Mouse (Mus musculus) hindbrain, embryonic 15.5 days (tissue): ENCODE results near the gene Rrbp1. TPM values are rescaled to one million over a fixed set of nuclear protein-coding genes. Genes with fewer than 3 reads are reported as not detected.

Experiments used
- ATAC-seq: fragments of 200-750 bp; cut with Nextera tagmentation; 2 replicates; pipeline ENCODE4 v1.8.0; 2017; ENCODE audit warnings: low read depth, moderate number of reproducible peaks, moderate TSS enrichment; ENCODE audit not compliant: low FRiP score
- H3K27ac ChIP-seq: fragments of 300-500 bp; sonication (generic); replicated peaks from 2 replicates; pipeline ENCODE4 v1.5.1; 2015; ENCODE audit warnings: mild to moderate bottlenecking, inconsistent platforms
- H3K27me3 ChIP-seq: fragments of 300-500 bp; sonication (generic); 2 replicates; pipeline ENCODE4 v1.6.1; 2015; ENCODE audit warnings: control low read depth, inconsistent platforms
- H3K36me3 ChIP-seq: fragments of 300-500 bp; sonication (generic); 2 replicates; pipeline ENCODE4 v1.6.1; 2015; ENCODE audit warnings: control low read depth, inconsistent platforms
- H3K4me1 ChIP-seq: fragments of 300-500 bp; sonication (generic); replicated peaks from 2 replicates; pipeline ENCODE4 v1.6.1; 2015; ENCODE audit warnings: control low read depth, inconsistent platforms
- H3K4me2 ChIP-seq: fragments of 300-500 bp; sonication (generic); 2 replicates; pipeline ENCODE4 v1.6.1; 2015; ENCODE audit warnings: moderate library complexity, mild to moderate bottlenecking, inconsistent platforms
- H3K4me3 ChIP-seq: fragments of 300-500 bp; sonication (generic); 2 replicates; pipeline ENCODE4 v1.5.1; 2015; ENCODE audit warnings: mild to moderate bottlenecking, inconsistent platforms
- H3K9ac ChIP-seq: fragments of 300-500 bp; sonication (generic); 2 replicates; pipeline ENCODE4 v1.6.1; 2015; ENCODE audit warnings: inconsistent platforms
- H3K9me3 ChIP-seq: fragments of 300-500 bp; sonication (generic); 2 replicates; pipeline ENCODE4 v1.6.1; 2016; ENCODE audit warnings: control low read depth, inconsistent platforms
- WGBS: fragments of 180-500 bp; shearing (Covaris S2); methylation state at CpG from one replicate; pipeline ENCODE4 v1.1.7; 2015; 5-methylcytosine and 5-hydroxymethylcytosine counted together
- polyA plus RNA-seq: library from polyadenylated mRNA; unstranded; fragments of >200 nt; fragmentation: Nextera tagmentation; extraction: Ambion mirVana; gene quantifications from 2 replicates; pipeline ENCODE4 v1.2.1, GENCODE M21; 2015

Gene Rrbp1
- polyA plus RNA-seq, 1 experiment from 2014 or later, result 32.3 TPM

- no peak overlapping the region for H3K9ac ChIP-seq
- H3K9me3 ChIP-seq, result no peaks in the 10 kb centered on the region
- no peak overlapping the region for H3K4me3 ChIP-seq
- no peak overlapping the region for H3K4me2 ChIP-seq
- no peak for ATAC-seq
- no peak overlapping the region for H3K27ac ChIP-seq
- no peaks in the 10 kb centered on the region for H3K4me1 ChIP-seq
- WGBS, result 90% methylated on average over 5 of the region's 5 CpGs
- peaks cover 88% of the 10 kb centered on the region for H3K36me3 ChIP-seq
- no peaks in the 10 kb centered on the region for H3K27me3 ChIP-seq
These were observed 60.6 kb downstream of the Rrbp1 start for GRCm38 (mm10) chr2:143950290-143951027.

DNA sequence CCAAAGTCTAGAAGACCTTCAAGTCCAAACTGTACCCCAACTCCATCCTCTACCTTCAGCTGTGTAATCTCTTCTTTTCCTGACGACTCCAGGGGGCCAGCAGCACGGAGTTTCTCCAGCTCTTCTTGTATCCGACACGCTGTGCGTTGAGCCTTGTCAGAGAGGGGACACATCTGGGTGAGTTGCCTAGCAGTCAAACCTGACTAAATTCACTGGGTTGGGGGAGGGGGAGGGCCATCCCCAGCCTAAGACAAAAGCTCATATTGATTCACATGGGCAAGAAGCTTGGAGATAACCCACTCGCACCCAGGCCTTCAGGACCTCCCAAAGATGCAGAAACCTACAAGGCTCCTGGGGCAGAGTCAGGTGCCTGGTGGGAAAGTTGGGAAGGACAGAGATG, 61.8 kb downstream of the Rrbp1 start:
- no peak overlapping the region for H3K9ac ChIP-seq
- no peaks in the 10 kb centered on the region for H3K4me1 ChIP-seq
- WGBS, result 95% methylated on average over 6 of the region's 6 CpGs
- no peak overlapping the region for H3K27ac ChIP-seq
- H3K4me3 ChIP-seq, result no peak overlapping the region
- H3K4me2 ChIP-seq, result no peak overlapping the region
- no peak for ATAC-seq
- H3K36me3 ChIP-seq, result peaks cover 86% of the 10 kb centered on the region
- no peaks in the 10 kb centered on the region for H3K27me3 ChIP-seq
- H3K9me3 ChIP-seq, result no peaks in the 10 kb centered on the region

DNA sequence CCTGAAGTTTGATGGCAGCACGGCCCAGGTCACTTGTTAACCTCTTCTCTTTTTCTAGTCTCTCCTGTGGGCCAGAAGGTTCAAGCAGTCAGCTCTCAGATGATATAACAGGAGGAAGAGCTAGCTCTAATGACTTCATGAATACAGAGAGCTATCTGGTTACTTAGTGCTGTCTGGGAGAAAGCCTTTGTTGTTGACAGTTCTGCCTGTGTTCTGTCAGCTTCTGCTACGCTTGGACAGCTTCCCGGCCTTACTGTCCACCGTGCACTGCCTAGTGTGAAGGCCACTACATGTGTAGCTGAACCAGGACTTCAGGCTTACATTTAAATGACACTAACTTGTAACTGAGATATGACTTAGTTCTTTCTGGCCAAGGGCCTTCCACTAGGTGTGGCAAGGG, 62.6 kb downstream of the Rrbp1 start:
- H3K4me3 ChIP-seq, result no peak overlapping the region
- no peaks in the 10 kb centered on the region for H3K27me3 ChIP-seq
- H3K27ac ChIP-seq, result no peak overlapping the region
- H3K36me3 ChIP-seq, result peaks cover 86% of the 10 kb centered on the region
- no peaks in the 10 kb centered on the region for H3K4me1 ChIP-seq
- no peak overlapping the region for H3K9ac ChIP-seq
- ATAC-seq, result no peak
- H3K9me3 ChIP-seq, result no peaks in the 10 kb centered on the region
- WGBS, result 87% methylated on average over 4 of the region's 4 CpGs
- no peak overlapping the region for H3K4me2 ChIP-seq

DNA sequence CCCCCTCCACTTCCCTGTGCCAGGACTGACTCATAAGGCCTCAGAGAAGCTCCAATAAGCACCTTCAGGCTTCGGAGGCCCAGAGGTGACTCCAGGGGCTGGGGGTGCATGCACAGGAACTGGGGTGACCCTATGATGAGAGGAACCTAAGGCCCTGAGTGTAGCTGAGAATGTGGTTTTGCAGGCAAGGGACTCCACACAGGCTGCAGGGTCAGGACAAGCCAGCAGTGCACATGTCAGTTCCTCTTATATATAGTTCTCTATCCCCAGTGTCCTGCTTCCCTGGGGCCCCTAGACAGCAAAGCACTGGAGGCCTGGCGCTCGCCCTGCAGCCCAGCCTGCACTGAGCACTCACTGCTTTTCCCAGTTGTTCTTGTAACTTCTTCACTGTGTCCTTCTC, 63.1 kb downstream of the Rrbp1 start:
- no peaks in the 10 kb centered on the region for H3K4me1 ChIP-seq
- H3K4me2 ChIP-seq, result no peak overlapping the region
- peaks cover 84% of the 10 kb centered on the region for H3K36me3 ChIP-seq
- no peak overlapping the region for H3K9ac ChIP-seq
- no peak for ATAC-seq
- no peaks in the 10 kb centered on the region for H3K9me3 ChIP-seq
- no peak overlapping the region for H3K27ac ChIP-seq
- 95% methylated on average over 3 of the region's 3 CpGs for WGBS
- H3K4me3 ChIP-seq, result no peak overlapping the region
- H3K27me3 ChIP-seq, result no peaks in the 10 kb centered on the region

DNA sequence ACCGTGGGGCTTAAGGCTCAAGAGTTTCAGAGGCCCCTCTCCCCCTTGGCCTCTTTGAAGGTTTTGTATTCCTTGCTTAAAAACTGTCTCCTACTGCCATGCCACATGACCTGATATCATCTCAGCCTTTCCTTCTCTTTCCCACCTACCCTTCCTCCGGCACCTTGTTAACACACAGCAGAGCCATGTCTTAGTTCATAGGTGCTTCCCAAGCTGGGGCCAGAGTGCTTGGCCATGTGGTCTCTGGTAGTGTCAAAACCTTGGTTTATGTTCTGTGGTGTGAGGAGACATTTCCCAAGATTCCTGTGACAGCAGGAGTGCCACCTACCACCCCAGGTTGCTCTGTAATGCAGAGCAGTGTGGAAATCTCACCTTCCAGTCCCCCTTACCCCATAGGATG, 64.7 kb downstream of the Rrbp1 start:
- H3K36me3 ChIP-seq, result peaks cover 78% of the 10 kb centered on the region
- no peak for ATAC-seq
- H3K9me3 ChIP-seq, result no peaks in the 10 kb centered on the region
- no peaks in the 10 kb centered on the region for H3K4me1 ChIP-seq
- no peaks in the 10 kb centered on the region for H3K27me3 ChIP-seq
- H3K4me2 ChIP-seq, result no peak overlapping the region
- no peak overlapping the region for H3K4me3 ChIP-seq
- H3K27ac ChIP-seq, result no peak overlapping the region
- WGBS, result 89% methylated on average over 2 of the region's 2 CpGs
- H3K9ac ChIP-seq, result no peak overlapping the region

- Histone ChIP-seq H3K36me3 (peaks cover 75% of the 10 kb centered on the region), H3K4me3 (no peak overlapping the region), H3K9me3 (no peaks in the 10 kb centered on the region), H3K9ac (no peak overlapping the region), H3K4me1 (no peaks in the 10 kb centered on the region), H3K4me2 (no peak overlapping the region), H3K27me3 (no peaks in the 10 kb centered on the region), H3K27ac (no peak overlapping the region)
- no peak for ATAC-seq
- WGBS, result 93% methylated on average over 7 of the region's 7 CpGs
These were observed 65.5 kb downstream of the Rrbp1 start for GRCm38 (mm10) chr2:143945466-143946075.

DNA sequence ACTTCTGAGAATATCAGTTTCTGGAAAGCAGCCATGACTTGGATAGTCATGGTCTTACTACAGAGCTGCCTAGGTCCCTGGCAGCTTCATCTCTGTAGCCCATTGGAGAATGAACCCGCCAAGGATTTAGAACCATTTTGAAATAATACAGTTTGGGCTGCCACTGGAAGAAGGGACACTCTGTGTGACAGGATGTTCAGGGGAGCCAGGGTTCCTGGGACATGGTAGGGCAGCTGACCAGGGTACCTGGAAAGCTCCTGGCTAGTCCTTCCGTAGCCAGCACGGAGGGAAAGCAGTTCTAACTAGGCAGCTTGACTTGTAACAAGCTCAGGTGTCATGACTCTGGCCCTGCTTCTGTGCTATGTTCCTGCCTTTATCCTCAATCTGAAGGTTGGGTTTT, 66.3 kb downstream of the Rrbp1 start:
- H3K27ac ChIP-seq, result no peak overlapping the region
- H3K36me3 ChIP-seq, result peaks cover 75% of the 10 kb centered on the region
- H3K4me3 ChIP-seq, result no peak overlapping the region
- 97% methylated on average over 3 of the region's 3 CpGs for WGBS
- no peaks in the 10 kb centered on the region for H3K27me3 ChIP-seq
- no peak overlapping the region for H3K4me2 ChIP-seq
- ATAC-seq, result no peak
- H3K9ac ChIP-seq, result no peak overlapping the region
- H3K9me3 ChIP-seq, result no peaks in the 10 kb centered on the region
- no peaks in the 10 kb centered on the region for H3K4me1 ChIP-seq

GRCm38 (mm10) chr2:143940406-143940805, 70.7 kb downstream of the Rrbp1 start:
- Histone ChIP-seq H3K36me3 (peaks cover 42% of the 10 kb centered on the region), H3K4me2 (no peak overlapping the region), H3K4me1 (0 out of 2 replicates have a peak, but pooled peaks cover 4% of the 10 kb centered on the region), H3K27me3 (no peaks in the 10 kb centered on the region), H3K9me3 (no peaks in the 10 kb centered on the region), H3K27ac (no peak overlapping the region), H3K4me3 (no peak overlapping the region), H3K9ac (no peak overlapping the region)
- WGBS, result 94% methylated on average over 5 of the region's 5 CpGs
- no peak for ATAC-seq

DNA sequence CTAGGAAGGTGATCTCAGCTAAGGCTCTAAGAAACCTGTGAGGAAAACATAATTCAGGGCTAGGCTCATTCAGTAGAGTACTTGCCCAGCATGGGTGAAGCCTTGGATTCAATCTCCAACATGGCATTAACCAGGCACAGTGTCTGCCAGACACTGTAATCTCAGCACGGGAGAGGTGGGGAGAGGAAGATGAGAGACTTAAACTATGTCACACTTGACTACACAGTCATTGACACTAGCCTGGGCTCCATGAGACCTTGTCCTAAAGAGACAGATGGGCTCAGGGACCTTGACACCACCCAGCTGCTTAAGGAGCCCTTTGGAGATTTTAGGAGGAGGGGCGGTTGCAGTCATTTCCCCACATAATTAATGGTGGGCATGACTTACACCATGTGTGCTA, 73.2 kb downstream of the Rrbp1 start:
- no peak for ATAC-seq
- no peaks in the 10 kb centered on the region for H3K9me3 ChIP-seq
- WGBS, result 53% methylated on average over 2 of the region's 2 CpGs
- H3K36me3 ChIP-seq, result peaks cover 25% of the 10 kb centered on the region
- no peaks in the 10 kb centered on the region for H3K27me3 ChIP-seq
- no peak overlapping the region for H3K4me3 ChIP-seq
- H3K27ac ChIP-seq, result no peak overlapping the region
- H3K4me2 ChIP-seq, result no peak overlapping the region
- 0 out of 2 replicates have a peak, but pooled peaks cover 4% of the 10 kb centered on the region for H3K4me1 ChIP-seq
- no peak overlapping the region for H3K9ac ChIP-seq

DNA sequence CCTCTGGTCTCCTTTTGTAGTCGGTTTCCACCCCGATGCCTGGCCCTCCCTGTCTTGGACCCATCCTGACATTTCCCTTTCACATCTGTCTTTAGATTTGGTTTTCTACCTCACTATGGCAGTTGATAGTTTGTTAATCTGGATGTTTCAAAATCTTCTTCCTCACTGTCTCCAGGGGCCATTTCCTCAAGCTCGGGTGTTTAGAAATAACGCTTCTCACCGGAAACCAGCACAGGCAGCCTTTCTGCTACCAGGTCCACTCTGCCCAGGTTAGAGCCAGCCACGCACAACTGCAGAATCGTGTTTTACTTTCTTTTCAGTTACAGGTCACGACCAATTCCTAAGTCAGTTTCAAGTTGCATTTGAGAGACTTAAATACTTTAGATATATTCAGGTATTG, 76.6 kb downstream of the Rrbp1 start:
- ATAC-seq, result no peak
- 93% methylated on average over 8 of the region's 8 CpGs for WGBS
- Histone ChIP-seq H3K27ac (no peak overlapping the region), H3K4me2 (no peak overlapping the region), H3K4me1 (peaks cover 10% of the 10 kb centered on the region), H3K27me3 (no peaks in the 10 kb centered on the region), H3K9me3 (no peaks in the 10 kb centered on the region), H3K9ac (no peak overlapping the region), H3K36me3 (0 out of 2 replicates have a peak, but pooled peaks cover 6% of the 10 kb centered on the region), H3K4me3 (no peak overlapping the region)

DNA sequence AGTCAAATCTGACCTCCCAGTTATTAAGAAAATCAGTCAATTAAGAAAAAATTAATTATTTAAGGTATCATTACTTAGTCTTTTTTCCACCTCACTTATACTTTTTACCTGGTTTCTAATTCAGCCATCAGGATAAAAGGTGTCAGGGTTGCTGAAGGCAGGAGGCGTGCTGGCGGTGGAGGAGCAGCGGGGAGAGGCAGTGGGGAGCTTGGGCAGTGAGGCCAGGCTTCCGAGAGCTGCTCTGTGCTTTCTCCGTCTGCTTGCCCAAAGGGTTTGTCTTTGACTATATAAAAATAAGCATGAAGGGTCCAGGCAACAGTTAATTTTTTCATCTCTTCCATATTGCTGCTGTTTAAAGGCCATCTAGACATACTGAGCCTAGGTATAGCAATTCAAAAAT, 77.5 kb downstream of the Rrbp1 start:
- H3K27ac ChIP-seq, result no peak overlapping the region
- WGBS, result 83% methylated on average over 5 of the region's 5 CpGs
- no peaks in the 10 kb centered on the region for H3K27me3 ChIP-seq
- H3K9ac ChIP-seq, result no peak overlapping the region
- H3K4me1 ChIP-seq, result peaks cover 10% of the 10 kb centered on the region
- no peaks in the 10 kb centered on the region for H3K9me3 ChIP-seq
- no peaks in the 10 kb centered on the region for H3K36me3 ChIP-seq
- H3K4me2 ChIP-seq, result no peak overlapping the region
- no peak overlapping the region for H3K4me3 ChIP-seq
- ATAC-seq, result no peak

GRCm38 (mm10) chr2:143932340-143932873, 78.7 kb downstream of the Rrbp1 start:
- no peak overlapping the region for H3K9ac ChIP-seq
- H3K4me3 ChIP-seq, result no peak overlapping the region
- ATAC-seq, result no peak
- H3K27me3 ChIP-seq, result no peaks in the 10 kb centered on the region
- H3K9me3 ChIP-seq, result no peaks in the 10 kb centered on the region
- no peak overlapping the region for H3K4me2 ChIP-seq
- H3K36me3 ChIP-seq, result no peaks in the 10 kb centered on the region
- H3K4me1 ChIP-seq, result peaks cover 6% of the 10 kb centered on the region
- H3K27ac ChIP-seq, result no peak overlapping the region
- WGBS, result 84% methylated on average over 12 of the region's 12 CpGs
